13 mouse cellular contexts compared by ENCODE assay signal in genomic region chr11:69894671-69895070, GRCm38 (mm10). TPM values are rescaled to one million over a fixed set of nuclear protein-coding genes. Genes with fewer than 3 reads are reported as not detected.
DNase-seq lines count a peak whose midpoint lies in the region; ATAC-seq and TF ChIP-seq lines count a peak whose summit lies in the region.
"Had no signal": no experiment of that assay in that cellular context is flagged by ENCODE, and none has a peak within 500 bp of the region (broad histone marks: within the 10 kb centered on the region; RNA-seq: fewer than 3 reads in every experiment).

No protein-coding gene starts in this region.

- H3K27ac ChIP-seq in forebrain, embryonic 15.5 days (replicated peaks), result no peak overlapping the region
- H3K27ac ChIP-seq: heart, embryonic 13.5 days; neural tube, embryonic 13.5 days had no signal

- TF ChIP-seq CTCF in lung, adult 2 months (IDR thresholded peaks at IDR 0.05; ENCODE audit: insufficient read depth, low read length), result no peak

- DNase-seq in lung, adult 2 months, result no peak
- no peak for DNase-seq in lung, postnatal 14 days
- DNase-seq in naive thymus-derived CD4-positive, alpha-beta T cell, adult 2 months (ENCODE audit: low read depth), result peak; percentile 85
- DNase-seq in layer of hippocampus, postnatal 10 days (ENCODE audit: low spot score in 2 of 2), result no peak
- no peak for DNase-seq in layer of hippocampus, adult 11-12 months (ENCODE audit: low spot score)
- no peak for DNase-seq in layer of hippocampus, adult 18-20 months (ENCODE audit: low spot score in 2 of 2)
- DNase-seq: cerebellum, adult 11 months had no signal

- no peaks in the 10 kb centered on the region for H3K4me1 ChIP-seq in lung, adult 2 months (ENCODE audit: control insufficient read depth, insufficient read depth, low read length)
- peaks cover 16% of the 10 kb centered on the region for H3K4me1 ChIP-seq in forebrain, embryonic 15.5 days

- no peak overlapping the region for H3K4me2 ChIP-seq in forebrain, embryonic 15.5 days (replicated peaks)
- H3K4me2 ChIP-seq: heart, embryonic 13.5 days; neural tube, embryonic 13.5 days had no signal

- no peaks in the 10 kb centered on the region for H3K9me3 ChIP-seq in forebrain, embryonic 15.5 days
- H3K9me3 ChIP-seq: heart, embryonic 13.5 days; neural tube, embryonic 13.5 days had no signal

- 66% methylated on average over 5 of the region's 5 CpGs for WGBS in lung, adult 2 months
- 91% methylated on average over 5 of the region's 5 CpGs for WGBS in forebrain, embryonic 15.5 days

- no peak for TF ChIP-seq POLR2A in lung, adult 2 months (IDR thresholded peaks at IDR 0.05; ENCODE audit: borderline replicate concordance, extremely low read depth, low read depth, low read length)

- no peak overlapping the region for H3K9ac ChIP-seq in forebrain, embryonic 15.5 days (replicated peaks)
- H3K9ac ChIP-seq: heart, embryonic 13.5 days; neural tube, embryonic 13.5 days had no signal

- H3K27me3 ChIP-seq in forebrain, embryonic 15.5 days, result no peaks in the 10 kb centered on the region
- H3K27me3 ChIP-seq: heart, embryonic 13.5 days; neural tube, embryonic 13.5 days had no signal

- H3K36me3 ChIP-seq in forebrain, embryonic 15.5 days, result no peaks in the 10 kb centered on the region
- H3K36me3 ChIP-seq: heart, embryonic 13.5 days; neural tube, embryonic 13.5 days had no signal

- peak; percentile 71 for ATAC-seq in granulocyte monocyte progenitor cell, adult 5-6 weeks (replicated peaks; ENCODE audit: poor library complexity, severe bottlenecking)
- no peak for ATAC-seq in forebrain, embryonic 15.5 days (replicated peaks)

- H3K4me3 ChIP-seq in lung, adult 2 months (replicated peaks; ENCODE audit: extremely low read depth, low read depth, low read length), result peak overlapping the region; percentile 54
- H3K4me3 ChIP-seq in forebrain, embryonic 15.5 days, result no peak overlapping the region
- H3K4me3 ChIP-seq: erythroblast, embryonic 14.5 days; heart, embryonic 13.5 days; neural tube, embryonic 13.5 days had no signal

RNA-seq across cellular contexts. Expression of gene Acap1, which starts 0.7 kb away (rescaled TPM):
- polyA plus RNA-seq in lung, adult 2 months (2012; rRNA removed), result 11.2 and 14.3 TPM in 2 replicates
- 52.4 and 65.1 TPM in 2 replicates for total RNA-seq in granulocyte monocyte progenitor cell, adult 5-6 weeks (2014; fragmentation: Nextera tagmentation)
- 47.0 and 50.7 TPM in 2 replicates for total RNA-seq in granulocyte monocyte progenitor cell, adult 5-6 weeks (2017)
- total RNA-seq in layer of hippocampus, postnatal 10 days (2021), result under 1 TPM; 0.16 to 0.21 TPM
- total RNA-seq in layer of hippocampus, adult 18-20 months (2021), result not detected
- polyA plus RNA-seq in forebrain, embryonic 15.5 days (2015; fragmentation: Nextera tagmentation; extraction: Ambion mirVana), result 0.48 and 0.51 TPM in 2 replicates

RNA-seq across cellular contexts. Expression of gene 2810408A11Rik, which starts 6.1 kb away (rescaled TPM):
- polyA plus RNA-seq in lung, adult 2 months (2012; rRNA removed), result 0.65 and 1.4 TPM in 2 replicates
- total RNA-seq in granulocyte monocyte progenitor cell, adult 5-6 weeks (2014; fragmentation: Nextera tagmentation), result 1.3 and 3.5 TPM in 2 replicates
- total RNA-seq in granulocyte monocyte progenitor cell, adult 5-6 weeks (2017), result 3.6 and 6.4 TPM in 2 replicates
- 1 to 10 TPM; 2.4 to 2.5 TPM for total RNA-seq in layer of hippocampus, postnatal 10 days (2021)
- total RNA-seq in layer of hippocampus, adult 18-20 months (2021), result under 1 TPM; 0.17 to 0.58 TPM
- 19.9 and 20.7 TPM in 2 replicates for polyA plus RNA-seq in forebrain, embryonic 15.5 days (2015; fragmentation: Nextera tagmentation; extraction: Ambion mirVana)

RNA-seq across cellular contexts. Expression of gene Neurl4, which starts 6.2 kb away (rescaled TPM):
- 47.7 and 58.1 TPM in 2 replicates for polyA plus RNA-seq in lung, adult 2 months (2012; rRNA removed)
- total RNA-seq in granulocyte monocyte progenitor cell, adult 5-6 weeks (2014; fragmentation: Nextera tagmentation), result 32.0 and 38.9 TPM in 2 replicates
- total RNA-seq in granulocyte monocyte progenitor cell, adult 5-6 weeks (2017), result 20.7 and 27.5 TPM in 2 replicates
- total RNA-seq in layer of hippocampus, postnatal 10 days (2021), result 100 to 1,000 TPM; 127 to 146 TPM
- total RNA-seq in layer of hippocampus, adult 18-20 months (2021), result 100 to 1,000 TPM; 108 to 114 TPM
- polyA plus RNA-seq in forebrain, embryonic 15.5 days (2015; fragmentation: Nextera tagmentation; extraction: Ambion mirVana), result 18.5 and 23.0 TPM in 2 replicates

RNA-seq across cellular contexts. Expression of gene Kctd11, which starts 13.5 kb away (rescaled TPM):
- 12.6 and 19.1 TPM in 2 replicates for polyA plus RNA-seq in lung, adult 2 months (2012; rRNA removed)
- 0.41 and 4.2 TPM in 2 replicates for total RNA-seq in granulocyte monocyte progenitor cell, adult 5-6 weeks (2014; fragmentation: Nextera tagmentation)
- total RNA-seq in granulocyte monocyte progenitor cell, adult 5-6 weeks (2017), result 1.1 and 2.6 TPM in 2 replicates
- total RNA-seq in layer of hippocampus, postnatal 10 days (2021), result under 1 TPM; 0.85 TPM
- 1 to 10 TPM; 1.3 to 1.4 TPM for total RNA-seq in layer of hippocampus, adult 18-20 months (2021)
- 1.2 and 1.3 TPM in 2 replicates for polyA plus RNA-seq in forebrain, embryonic 15.5 days (2015; fragmentation: Nextera tagmentation; extraction: Ambion mirVana)

RNA-seq across cellular contexts. Expression of gene Tmem95, which starts 16.9 kb away (rescaled TPM):
- polyA plus RNA-seq in lung, adult 2 months (2012; rRNA removed), result not detected in 2 replicates
- not detected in 2 replicates for total RNA-seq in granulocyte monocyte progenitor cell, adult 5-6 weeks (2014; fragmentation: Nextera tagmentation)
- not detected in 2 replicates for total RNA-seq in granulocyte monocyte progenitor cell, adult 5-6 weeks (2017)
- not detected for total RNA-seq in layer of hippocampus, postnatal 10 days (2021)
- total RNA-seq in layer of hippocampus, adult 18-20 months (2021), result not detected
- not detected in 2 replicates for polyA plus RNA-seq in forebrain, embryonic 15.5 days (2015; fragmentation: Nextera tagmentation; extraction: Ambion mirVana)
- polyA plus RNA-seq: erythroblast, embryonic 14.5 days; heart, embryonic 13.5 days; large intestine, adult 2 months; neural tube, embryonic 13.5 days had no signal

Comparison
In these comparisons a context has a peak if more than half of its experiments do, and no peak if none do; other contexts are left out.
1. RNA of gene Acap1, which starts 0.7 kb away (total RNA-seq): 47.0 to 65.1 TPM in granulocyte monocyte progenitor cell, adult 5-6 weeks; 0.16 to 0.21 TPM in layer of hippocampus, postnatal 10 days and not detected in layer of hippocampus, adult 18-20 months; every median in the first group is over 10 times any median in the second.